Mouse (Mus musculus): ENCODE data around the gene Atp6v0c.

Gene Atp6v0c

GRCm38 (mm10) chr17:24199252-24199651 lies 29.8 kb upstream of the Atp6v0c start:
- DNase-seq (ENCODE audit: low read depth, low spot score): no peak

DNA sequence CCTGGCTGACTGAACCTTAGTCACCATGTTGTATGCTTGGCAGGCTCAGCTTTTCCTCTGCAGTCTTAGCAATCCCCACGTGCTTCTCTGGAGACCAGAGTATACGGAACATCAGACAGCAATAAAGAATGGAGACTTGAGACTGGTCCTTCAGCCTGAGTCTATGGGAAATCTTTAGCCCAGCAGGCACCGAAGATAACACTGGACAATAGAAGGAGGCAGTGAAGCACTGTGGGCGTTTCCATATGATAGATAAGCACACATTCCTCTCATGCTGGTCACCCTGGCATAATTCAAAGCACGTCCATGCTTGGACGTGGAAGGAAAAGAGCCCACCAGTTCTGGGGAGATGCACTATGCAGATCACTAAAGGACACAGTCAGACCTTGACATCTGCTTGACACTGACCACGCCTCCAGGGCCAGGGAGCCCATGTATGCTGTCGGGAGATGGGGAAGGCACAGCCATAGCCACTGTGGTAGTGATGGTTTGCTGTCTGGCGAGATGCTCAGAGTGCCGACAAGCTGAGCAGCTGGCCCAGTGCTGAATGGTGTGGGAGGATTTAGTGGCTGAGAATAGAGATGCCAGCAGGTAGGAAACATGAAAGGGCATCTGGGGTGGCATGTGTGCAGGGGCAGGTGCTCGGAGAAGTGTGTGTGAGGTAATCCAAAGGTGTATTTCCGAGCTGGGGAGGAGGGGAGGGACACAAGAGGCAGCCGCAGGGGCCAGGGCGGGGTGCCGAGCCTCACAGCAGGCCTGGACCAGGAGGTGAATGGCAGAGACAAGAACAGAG lies 27.7 kb upstream of the Atp6v0c start:
- no peak for DNase-seq (ENCODE audit: low read depth, low spot score)

GRCm38 (mm10) chr17:24195349-24195748 lies 25.8 kb upstream of the Atp6v0c start:
- no peak for DNase-seq (ENCODE audit: low read depth, low spot score)

GRCm38 (mm10) chr17:24193769-24194168 lies 24.3 kb upstream of the Atp6v0c start:
- no peak for DNase-seq (ENCODE audit: low read depth, low spot score)

- DNase-seq (ENCODE audit: low read depth, low spot score): no peak
Measured at GRCm38 (mm10) chr17:24193268-24193667, 23.8 kb upstream of the Atp6v0c start.

- no peak for DNase-seq (ENCODE audit: low read depth, low spot score)
Measured at GRCm38 (mm10) chr17:24192848-24193247, 23.3 kb upstream of the Atp6v0c start.

DNA sequence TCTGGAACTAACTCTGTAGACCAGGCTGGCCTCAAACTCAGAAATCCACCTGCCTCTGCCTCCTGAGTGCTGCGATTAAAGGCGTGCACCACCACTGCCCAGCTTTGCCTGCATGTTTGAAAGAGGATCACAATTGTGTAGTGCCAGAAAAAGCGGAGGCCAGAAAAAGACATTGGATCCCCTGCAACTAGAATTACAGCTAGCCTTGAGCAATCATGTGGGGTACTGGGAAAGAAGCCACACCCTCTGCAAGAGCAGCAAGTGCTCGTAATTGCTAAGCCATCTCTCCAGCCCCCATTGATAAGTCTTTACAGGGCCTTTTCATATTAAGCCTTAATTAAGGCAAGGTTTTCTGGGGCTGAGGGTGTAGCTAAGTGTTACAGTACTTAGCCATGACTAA lies 22.0 kb upstream of the Atp6v0c start:
- no peak for DNase-seq (ENCODE audit: low read depth, low spot score)

DNA sequence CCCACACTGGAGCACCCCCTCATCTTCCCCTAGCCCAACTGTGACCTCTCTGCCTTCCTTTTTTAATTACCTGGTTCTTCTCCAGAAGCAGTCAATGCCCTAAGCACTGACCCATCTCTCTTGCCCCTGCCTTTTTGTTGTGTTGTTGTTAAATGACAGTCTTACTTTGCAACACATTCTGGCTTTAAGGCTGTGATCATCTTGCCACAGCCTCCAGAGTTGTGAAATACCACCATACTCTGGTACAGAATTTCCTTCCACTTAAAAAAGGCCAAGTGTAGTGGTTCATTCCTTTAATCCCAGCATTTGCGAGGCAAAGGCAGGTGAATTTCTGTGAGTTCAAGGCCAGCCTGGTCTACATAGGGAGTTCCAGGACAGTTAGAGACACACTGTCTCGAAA lies 21.4 kb upstream of the Atp6v0c start:
- no peak for DNase-seq (ENCODE audit: low read depth, low spot score)

DNA sequence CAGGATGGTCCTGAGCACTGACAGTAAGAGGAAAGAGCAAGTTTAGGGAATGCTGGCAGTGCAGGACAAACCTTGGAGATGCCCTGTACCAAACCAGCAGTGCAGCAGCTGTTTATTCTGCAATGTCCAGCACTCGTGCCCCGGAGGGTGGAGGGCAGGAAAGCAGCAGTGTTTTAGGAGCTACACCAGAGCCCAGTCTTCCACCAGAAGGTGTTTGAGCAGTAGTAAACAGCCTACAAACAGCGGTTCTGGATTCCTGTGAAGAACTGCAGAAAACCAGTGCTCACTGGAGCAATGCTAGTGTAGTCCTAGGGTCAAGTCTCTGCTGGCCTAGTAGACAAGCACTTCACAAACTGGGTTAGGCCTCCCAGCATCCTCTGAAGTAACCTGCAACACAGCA lies 4.8 kb upstream of the Atp6v0c start:
- DNase-seq (ENCODE audit: low read depth, low spot score): no peak

DNA sequence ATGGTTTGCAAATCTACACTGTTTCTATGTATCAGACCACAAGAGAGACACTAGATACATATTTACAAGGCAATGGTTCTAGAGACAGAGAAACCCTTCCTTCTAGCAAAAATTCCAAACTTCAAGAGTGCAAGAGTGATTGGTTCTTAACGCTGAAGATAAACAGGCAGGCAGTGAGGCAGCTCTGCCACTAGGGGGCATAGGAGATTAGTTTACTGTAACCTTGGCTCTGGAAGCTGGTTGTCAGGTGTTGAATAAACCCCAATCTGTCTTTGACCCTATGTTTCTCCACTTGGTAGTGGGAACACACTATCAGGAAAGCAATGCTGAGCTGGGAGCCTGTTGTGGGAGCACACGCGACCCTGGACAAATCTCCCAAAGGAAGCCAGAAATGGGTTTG lies 3.9 kb upstream of the Atp6v0c start:
- DNase-seq (ENCODE audit: low read depth, low spot score): peak; percentile 55

DNA sequence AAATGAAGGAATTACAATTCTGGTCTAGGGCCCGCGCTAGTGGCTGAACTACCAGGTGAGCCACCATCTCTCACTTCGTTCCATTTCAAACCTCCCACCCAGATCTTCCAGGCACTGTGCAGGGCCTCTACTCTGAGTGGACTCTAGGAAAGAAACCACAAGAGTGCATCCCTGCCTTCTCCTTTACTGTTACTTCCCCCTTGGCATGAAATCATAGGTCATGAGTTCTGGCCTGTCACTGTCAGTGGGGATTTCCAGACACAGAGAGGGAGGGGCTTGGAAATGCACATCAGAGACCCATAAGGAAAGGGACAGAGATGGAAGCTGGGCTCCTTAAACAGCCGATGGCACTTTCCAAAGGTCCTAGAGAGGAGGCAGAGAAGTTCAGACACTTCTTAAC lies 2.2 kb upstream of the Atp6v0c start:
- no peak for DNase-seq (ENCODE audit: low read depth, low spot score)

- no peak for DNase-seq (ENCODE audit: low read depth, low spot score)
Measured at GRCm38 (mm10) chr17:24170729-24171128, 1.2 kb upstream of the Atp6v0c start.

DNA sequence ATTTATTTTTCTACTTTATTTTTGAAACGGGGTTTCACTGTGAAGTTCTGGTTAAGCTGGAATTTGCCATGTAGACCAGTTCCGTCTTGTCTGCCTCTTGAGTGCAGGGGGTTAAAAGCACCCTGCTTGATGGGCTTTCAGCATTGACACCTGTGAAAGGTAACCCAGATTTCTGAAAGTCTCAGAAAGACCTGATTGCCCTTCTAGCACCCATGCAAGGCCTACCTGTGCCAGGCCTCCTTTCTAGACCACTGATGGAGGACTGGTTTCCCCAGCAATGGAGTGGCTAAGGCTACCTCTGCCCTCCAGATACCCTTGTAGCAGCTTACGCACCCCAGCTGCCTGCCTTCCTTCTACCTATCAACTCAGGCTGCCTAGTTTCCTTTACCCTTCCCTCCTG lies 623 bp upstream of the Atp6v0c start:
- DNase-seq (ENCODE audit: low read depth, low spot score): no peak

DNA sequence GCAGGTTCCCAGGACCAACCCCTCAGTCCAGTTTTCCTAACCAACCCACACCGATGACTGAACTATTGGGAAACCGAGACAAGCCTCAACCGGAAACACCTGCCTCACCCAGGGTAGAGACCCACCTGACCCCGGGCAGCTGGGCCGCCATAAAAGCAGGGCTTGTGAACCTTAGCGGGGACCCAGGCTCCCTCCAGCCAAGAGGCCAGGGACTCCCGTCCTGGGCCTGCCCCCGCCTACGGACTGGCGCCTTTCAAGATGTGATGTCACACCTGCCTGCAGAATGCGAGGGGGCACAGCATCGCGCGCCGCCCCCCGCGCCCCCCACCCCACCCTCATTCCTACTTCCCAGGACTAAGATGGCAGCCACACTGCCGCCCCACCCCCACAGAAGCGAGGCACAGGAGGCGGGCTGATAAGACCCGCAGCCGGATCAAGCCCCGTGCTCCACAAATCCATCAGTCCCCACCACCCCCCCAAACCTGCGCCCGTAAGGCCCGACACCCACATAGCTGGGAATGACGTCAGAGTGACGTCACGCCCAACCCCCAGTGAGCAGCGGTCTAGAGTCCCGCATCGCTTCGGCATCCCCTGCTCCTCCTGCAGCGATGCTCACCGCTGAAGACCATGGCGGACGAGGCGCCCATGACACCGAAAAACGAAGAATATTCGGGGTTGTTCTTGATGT lies 768 bp downstream of the Atp6v0c start:
- peak; percentile 46 for DNase-seq (ENCODE audit: low read depth, low spot score)

DNA sequence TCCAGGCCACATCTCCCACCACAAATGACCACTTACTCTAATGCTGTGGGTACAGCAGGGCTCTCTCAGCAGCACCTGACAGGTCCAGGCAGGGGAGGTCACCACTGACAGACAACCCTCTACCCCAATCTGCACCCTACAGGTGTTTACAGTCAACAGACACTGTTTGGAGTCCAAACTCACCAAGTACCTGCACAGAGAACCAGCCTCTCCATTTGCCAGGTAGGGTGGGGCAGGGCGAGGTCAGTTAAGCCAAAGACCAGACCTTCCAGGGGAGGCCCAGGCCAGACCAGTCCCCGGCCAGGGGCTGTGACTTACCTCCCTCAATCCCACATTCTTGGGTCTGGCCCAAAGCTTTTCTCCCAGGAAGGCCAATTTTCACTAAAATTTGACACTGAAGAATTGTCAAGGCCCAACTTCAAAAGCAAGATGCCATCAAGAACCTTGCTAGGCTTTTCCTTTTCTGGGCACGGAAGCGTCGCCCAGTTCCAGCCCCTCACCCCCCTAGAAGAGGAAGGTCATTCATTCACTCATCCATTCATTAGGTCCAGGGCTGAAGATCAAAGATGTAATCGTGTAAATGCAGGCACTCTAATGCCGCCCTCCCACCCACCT lies 1.5 kb downstream of the Atp6v0c start:
- DNase-seq (ENCODE audit: low read depth, low spot score): no peak

- DNase-seq (ENCODE audit: low read depth, low spot score): no peak
Measured at GRCm38 (mm10) chr17:24167120-24167519, 2.4 kb downstream of the Atp6v0c start.

DNA sequence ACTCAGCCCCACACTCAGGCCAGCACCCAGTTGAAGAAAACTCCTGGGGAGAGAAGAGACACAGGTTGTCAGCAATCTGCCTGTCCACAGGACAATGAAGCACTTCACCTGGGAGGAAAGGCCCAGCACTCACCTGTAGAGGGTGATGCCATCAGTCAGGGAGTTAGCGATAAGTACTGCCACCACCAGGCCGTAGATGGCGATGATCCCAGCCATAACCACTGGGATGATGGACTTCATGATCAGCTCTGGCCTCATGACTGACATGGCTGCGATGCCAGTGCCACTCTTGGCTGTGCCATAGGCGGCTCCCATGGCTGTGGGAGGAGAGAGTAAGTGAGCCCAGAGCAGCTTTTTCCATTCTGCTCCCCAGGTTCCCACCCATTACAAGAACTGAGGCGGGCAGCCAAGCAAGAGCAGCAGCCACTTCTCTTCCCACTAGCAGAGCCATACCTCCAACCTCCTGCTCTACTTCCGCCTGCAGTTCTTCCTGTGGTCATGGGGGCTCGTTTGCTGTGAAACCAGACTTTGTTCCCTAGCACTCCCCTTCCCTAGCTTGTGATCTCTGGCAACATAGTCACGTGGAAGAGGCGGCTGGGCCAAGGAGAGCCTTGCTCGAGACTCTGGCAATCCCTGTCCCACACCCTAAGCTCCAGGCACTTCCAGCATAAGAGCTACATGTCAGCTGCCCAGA lies 4.8 kb downstream of the Atp6v0c start:
- no peak for DNase-seq (ENCODE audit: low read depth, low spot score)

DNA sequence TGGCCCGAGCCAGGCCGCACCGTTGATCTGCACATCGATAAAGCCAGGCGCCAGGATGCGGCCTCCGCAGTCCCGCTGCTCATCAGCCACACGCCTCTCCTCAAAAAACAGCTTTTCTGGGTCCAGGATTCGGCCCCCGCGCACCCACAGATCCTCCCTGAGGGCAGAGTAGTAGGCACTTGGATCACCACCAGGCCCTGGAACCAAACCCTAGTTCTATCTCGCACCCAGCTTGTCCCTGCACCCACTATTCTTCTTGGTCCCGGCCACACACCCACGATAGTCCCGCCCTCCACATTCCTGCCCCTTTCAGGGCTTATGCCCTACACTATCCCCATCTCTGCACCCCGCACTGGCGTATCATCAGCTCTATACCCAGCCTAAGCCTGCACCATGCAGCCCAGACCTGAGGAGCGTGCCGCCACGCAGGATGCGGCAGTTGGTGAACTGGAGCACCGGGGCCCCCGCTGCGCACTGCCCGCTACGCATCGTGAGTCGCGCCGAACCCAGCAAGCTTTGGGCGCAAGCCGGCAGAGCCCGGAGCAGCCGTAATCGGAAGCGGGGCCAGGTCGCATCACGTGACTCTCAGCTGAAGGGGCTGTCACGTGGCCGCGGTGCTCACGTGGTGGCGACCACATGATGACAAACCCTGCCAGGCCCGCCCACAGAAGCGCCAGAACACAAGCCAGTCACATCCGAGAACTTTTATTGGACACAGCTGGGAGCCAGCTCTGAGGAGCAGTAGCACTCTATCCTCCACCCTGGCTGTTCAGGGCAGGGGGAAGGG lies 6.1 kb downstream of the Atp6v0c start, which contains the start of gene Amdhd2:
TSS of gene Amdhd2 (minus strand) at position 591 of the 787 bp plus-strand sequence.
- DNase-seq (ENCODE audit: low read depth, low spot score): peak; percentile 97

- DNase-seq (ENCODE audit: low read depth, low spot score): no peak
Measured at GRCm38 (mm10) chr17:24162584-24163175, 6.8 kb downstream of the Atp6v0c start.

- no peak for DNase-seq (ENCODE audit: low read depth, low spot score)
Measured at GRCm38 (mm10) chr17:24161466-24161865, 8.0 kb downstream of the Atp6v0c start.

DNA sequence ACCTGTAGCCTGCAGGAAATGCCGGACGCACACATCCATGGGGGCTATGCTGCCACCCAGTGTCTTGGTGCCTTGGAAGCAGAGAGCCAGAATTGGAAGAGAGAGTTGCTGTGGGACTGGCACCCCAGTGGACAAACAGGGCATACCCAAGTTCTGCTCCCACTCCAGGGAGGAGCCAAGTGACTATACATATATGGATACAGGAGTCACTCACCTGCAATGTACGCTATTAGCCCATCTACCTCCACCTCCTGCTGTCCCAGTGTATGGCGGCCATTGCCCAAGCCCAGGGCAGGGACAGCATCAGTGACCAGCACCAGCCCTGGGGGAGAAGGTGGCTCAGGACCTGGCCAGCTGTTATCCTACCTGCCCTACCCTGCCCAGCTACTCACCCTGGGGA lies 12.0 kb downstream of the Atp6v0c start:
- DNase-seq (ENCODE audit: low read depth, low spot score): no peak
